Mouse (Mus musculus) large intestine, adult 2 months (tissue): Measurements from ENCODE around the gene Zbed5. TPM values are rescaled to one million over a fixed set of nuclear protein-coding genes. Genes with fewer than 3 reads are reported as not detected.
A peak's percentile ranks its signal among the peaks of the same experiment; 100 is the strongest.
"Not testable (repeated sequence)": the region's sequence is repeated elsewhere in the genome, so short reads cannot be mapped to it uniquely, and the experiment has no call there.

Experiments
- DNase-seq: peaks from one replicate; pipeline ENCODE4 v3.0.0-alpha.2; 2012; ENCODE audit warnings: low read depth, low spot score
- WGBS: fragments of 180-500 bp; shearing (Covaris S2); methylation state at CpG from one replicate; pipeline ENCODE4 v1.1.7; 2018; 5-methylcytosine and 5-hydroxymethylcytosine counted together
- polyA plus RNA-seq: library from polyadenylated mRNA; depleted of rRNA; stranded (reverse); fragments of >200 nt; gene quantifications from 2 replicates; pipeline ENCODE4 v1.2.3, GENCODE M21; 2012; rRNA removed

Gene Zbed5
- polyA plus RNA-seq, result 0.17 and 0.41 TPM in 2 replicates

- DNase-seq, result peak; percentile 90
- WGBS, result 2% methylated on average over 44 of the region's 44 CpGs
Measured at GRCm38 (mm10) chr5:129895198-129896088, at the start of gene Zbed5. Zbed5 (plus strand) TSS chr5:129895723.

- 2% methylated on average over 22 of the region's 22 CpGs for WGBS
- DNase-seq, result peak; percentile 92
Measured at GRCm38 (mm10) chr5:129846752-129847557, 48.6 kb upstream of the Zbed5 start, which contains the start of gene Sumf2. Sumf2 (plus strand) TSS chr5:129846986.

- DNase-seq, result no peak
- 17% methylated on average over 8 of the region's 8 CpGs for WGBS
Measured at GRCm38 (mm10) chr5:129847558-129847820, 48.0 kb upstream of the Zbed5 start.

- WGBS, result 73% methylated on average over 5 of the region's 5 CpGs
- no peak for DNase-seq
Measured at GRCm38 (mm10) chr5:129855163-129855562, 40.4 kb upstream of the Zbed5 start.

- no peak for DNase-seq
- WGBS, result 85% methylated on average over 5 of the region's 5 CpGs
Measured at GRCm38 (mm10) chr5:129856414-129856813, 39.1 kb upstream of the Zbed5 start.

GRCm38 (mm10) chr5:129862325-129862724 is 33.2 kb upstream of the Zbed5 start:
- WGBS, result 95% methylated on average over 6 of the region's 6 CpGs
- no peak for DNase-seq

GRCm38 (mm10) chr5:129864467-129864866 is 31.1 kb upstream of the Zbed5 start:
- no peak for DNase-seq
- 19% methylated on average over 18 of the region's 18 CpGs for WGBS

- no peak for DNase-seq
- WGBS, result 65% methylated on average over 12 of the region's 12 CpGs
Measured at GRCm38 (mm10) chr5:129865841-129866240, 29.7 kb upstream of the Zbed5 start.

- WGBS, result 87% methylated on average over 19 of the region's 19 CpGs
- no peak for DNase-seq
Measured at GRCm38 (mm10) chr5:129869238-129869995, 26.1 kb upstream of the Zbed5 start.

- 74% methylated on average over 2 of the region's 2 CpGs for WGBS
Measured at GRCm38 (mm10) chr5:129871238-129871637, 24.3 kb upstream of the Zbed5 start.

GRCm38 (mm10) chr5:129873942-129874341 is 21.6 kb upstream of the Zbed5 start:
- WGBS, result 77% methylated on average over 12 of the region's 12 CpGs

More at GRCm38 (mm10) chr5:129871238-129871637, 24.3 kb upstream of the Zbed5 start:
- DNase-seq, result no peak

GRCm38 (mm10) chr5:129875098-129875497 is 20.4 kb upstream of the Zbed5 start:
- 74% methylated on average over 11 of the region's 11 CpGs for WGBS
- DNase-seq, result no peak

More at GRCm38 (mm10) chr5:129873942-129874341, 21.6 kb upstream of the Zbed5 start:
- DNase-seq, result no peak

GRCm38 (mm10) chr5:129877731-129878455 is 17.6 kb upstream of the Zbed5 start:
- DNase-seq, result no peak
- WGBS, result 78% methylated on average over 9 of the region's 9 CpGs

- no peak for DNase-seq
Measured at GRCm38 (mm10) chr5:129878946-129879345, 16.6 kb upstream of the Zbed5 start.

GRCm38 (mm10) chr5:129879888-129880287 is 15.6 kb upstream of the Zbed5 start:
- WGBS, result 62% methylated on average over 3 of the region's 3 CpGs
- no peak for DNase-seq

More at GRCm38 (mm10) chr5:129878946-129879345, 16.6 kb upstream of the Zbed5 start:
- 37% methylated on average over 2 of the region's 2 CpGs for WGBS

GRCm38 (mm10) chr5:129886271-129886670 is 9.3 kb upstream of the Zbed5 start:
- DNase-seq, result peak; percentile 16
- WGBS, result 13% methylated on average over 10 of the region's 10 CpGs

- peak; percentile 98 for DNase-seq
- under 1% methylated on average over 46 of the region's 46 CpGs for WGBS
Measured at GRCm38 (mm10) chr5:129886911-129887636, 8.4 kb upstream of the Zbed5 start, which contains the start of gene Chchd2. Chchd2 (minus strand) TSS chr5:129887470.

GRCm38 (mm10) chr5:129890390-129890789 is 5.1 kb upstream of the Zbed5 start:
- DNase-seq, result not testable (repeated sequence)

More at GRCm38 (mm10) chr5:129890390-129890789, 5.1 kb upstream of the Zbed5 start:
- WGBS, result 59% methylated on average over 7 of the region's 7 CpGs
